Mouse (Mus musculus): ENCODE results near the gene Wdr45b.
"Not testable (repeated sequence)": the region's sequence is repeated elsewhere in the genome, so short reads cannot be mapped to it uniquely, and the experiment has no call there.

GRCm38 (mm10) chr11:121307712-121308111 lies 46.5 kb downstream of the Wdr45b start:
- not testable (repeated sequence) for TF ChIP-seq MAFK (IDR thresholded peaks at IDR 0.05; ENCODE audit: insufficient read depth, low read depth, low read length); CHD2 (IDR thresholded peaks at IDR 0.05; ENCODE audit: low read depth, low read length); HCFC1 (IDR thresholded peaks at IDR 0.05; ENCODE audit: borderline replicate concordance, insufficient read depth, low read length); ZNF384 (IDR thresholded peaks at IDR 0.05; ENCODE audit: low read depth, low read length)
